24 mouse cellular contexts compared by ENCODE assay signal in genomic region chr7:4928323-4928722, GRCm38 (mm10). TPM values are rescaled to one million over a fixed set of nuclear protein-coding genes. Genes with fewer than 3 reads are reported as not detected.
DNase-seq lines count a peak whose midpoint lies in the region; ATAC-seq and TF ChIP-seq lines count a peak whose summit lies in the region.
"Had no signal": no experiment of that assay in that cellular context is flagged by ENCODE, and none has a peak within 500 bp of the region (broad histone marks: within the 10 kb centered on the region; RNA-seq: fewer than 3 reads in every experiment).

No protein-coding gene starts in this region.

- 76% methylated on average over 17 of the region's 17 CpGs for WGBS in hindbrain, embryonic 10.5 days
- 76% methylated on average over 17 of the region's 17 CpGs for WGBS in hindbrain, postnatal 0 days
- 40% methylated on average over 17 of the region's 17 CpGs for WGBS in lung, embryonic 14.5 days
- WGBS in embryonic facial prominence, embryonic 14.5 days: 81% methylated on average over 17 of the region's 17 CpGs
- 58% methylated on average over 17 of the region's 17 CpGs for WGBS in stomach, embryonic 16.5 days

- peaks cover 51% of the 10 kb centered on the region for H3K4me1 ChIP-seq in hindbrain, embryonic 10.5 days (replicated peaks)
- H3K4me1 ChIP-seq in hindbrain, postnatal 0 days (ENCODE audit: insufficient read depth, low read length): peaks cover 17% of the 10 kb centered on the region
- H3K4me1 ChIP-seq in lung, embryonic 14.5 days (ENCODE audit: insufficient read depth): peaks cover 26% of the 10 kb centered on the region
- H3K4me1 ChIP-seq in embryonic facial prominence, embryonic 14.5 days (ENCODE audit: control insufficient read depth, insufficient read depth, low read length): peaks cover 30% of the 10 kb centered on the region
- peaks cover 31% of the 10 kb centered on the region for H3K4me1 ChIP-seq in stomach, embryonic 16.5 days (ENCODE audit: control insufficient read depth, insufficient read depth, low read length)

- TF ChIP-seq CTCF in hindbrain, postnatal 0 days (IDR thresholded peaks at IDR 0.05; ENCODE audit: low read depth): no peak
- no peak for TF ChIP-seq CTCF in lung, embryonic 14.5 days (IDR thresholded peaks at IDR 0.05; ENCODE audit: low read depth)

- H3K36me3 ChIP-seq in hindbrain, embryonic 10.5 days: no peaks in the 10 kb centered on the region
- no peaks in the 10 kb centered on the region for H3K36me3 ChIP-seq in hindbrain, postnatal 0 days (ENCODE audit: insufficient read depth, low read length)
- H3K36me3 ChIP-seq in lung, embryonic 14.5 days (ENCODE audit: insufficient read depth): no peaks in the 10 kb centered on the region
- H3K36me3 ChIP-seq in embryonic facial prominence, embryonic 14.5 days (ENCODE audit: control insufficient read depth, insufficient read depth, low read length): no peaks in the 10 kb centered on the region
- H3K36me3 ChIP-seq in stomach, embryonic 16.5 days (ENCODE audit: control insufficient read depth, insufficient read depth, low read length): no peaks in the 10 kb centered on the region
- H3K36me3 ChIP-seq: forebrain, embryonic 12.5 days; heart, embryonic 15.5 days; limb, embryonic 12.5 days; liver, embryonic 13.5 days had no signal

- ATAC-seq in hindbrain, postnatal 0 days: no peak
- ATAC-seq in lung, embryonic 14.5 days (ENCODE audit: insufficient read depth): no peak
- ATAC-seq in embryonic facial prominence, embryonic 14.5 days (ENCODE audit: low read depth): no peak
- ATAC-seq in stomach, embryonic 16.5 days (ENCODE audit: insufficient read depth, low FRiP score): no peak
- ATAC-seq: midbrain, embryonic 16.5 days had no signal

- no peak overlapping the region for H3K9ac ChIP-seq in hindbrain, postnatal 0 days (replicated peaks; ENCODE audit: low read length)
- H3K9ac ChIP-seq in lung, embryonic 14.5 days: no peak overlapping the region
- 0 out of 2 replicates have a peak overlapping the region, but pooled peaks have one; percentile 3 for H3K9ac ChIP-seq in embryonic facial prominence, embryonic 14.5 days (ENCODE audit: low read depth, low read length)
- peak overlapping the region; percentile 41; the same call in 1 of the 2 replicates for H3K9ac ChIP-seq in stomach, embryonic 16.5 days (ENCODE audit: low read length)
- H3K9ac ChIP-seq: forebrain, embryonic 12.5 days; heart, embryonic 15.5 days; limb, embryonic 12.5 days; liver, embryonic 13.5 days had no signal

- H3K9me3 ChIP-seq in hindbrain, embryonic 10.5 days: no peaks in the 10 kb centered on the region; the same call in 1 of the 2 replicates
- H3K9me3 ChIP-seq in hindbrain, postnatal 0 days (ENCODE audit: low read length): no peaks in the 10 kb centered on the region
- no peaks in the 10 kb centered on the region for H3K9me3 ChIP-seq in lung, embryonic 14.5 days (ENCODE audit: low read depth, low read length)
- no peaks in the 10 kb centered on the region for H3K9me3 ChIP-seq in embryonic facial prominence, embryonic 14.5 days (ENCODE audit: control insufficient read depth, low read length)
- H3K9me3 ChIP-seq in stomach, embryonic 16.5 days (replicated peaks; ENCODE audit: control insufficient read depth, low read length): no peaks in the 10 kb centered on the region
- H3K9me3 ChIP-seq: forebrain, embryonic 12.5 days; heart, embryonic 15.5 days; limb, embryonic 12.5 days; liver, embryonic 13.5 days had no signal

- H3K27ac ChIP-seq in hindbrain, embryonic 10.5 days: peak overlapping the region; percentile 90; the same call in 1 of the 2 replicates
- H3K27ac ChIP-seq in hindbrain, postnatal 0 days: no peak overlapping the region
- H3K27ac ChIP-seq in lung, embryonic 14.5 days (ENCODE audit: low read depth): no peak overlapping the region
- no peak overlapping the region for H3K27ac ChIP-seq in embryonic facial prominence, embryonic 14.5 days (replicated peaks; ENCODE audit: low read depth, low read length)
- H3K27ac ChIP-seq in stomach, embryonic 16.5 days (ENCODE audit: low read length): no peak overlapping the region
- H3K27ac ChIP-seq: forebrain, embryonic 12.5 days; heart, embryonic 15.5 days; limb, embryonic 12.5 days; liver, embryonic 13.5 days had no signal

- H3K4me2 ChIP-seq in hindbrain, postnatal 0 days (ENCODE audit: low read depth, low read length): no peak overlapping the region
- peak overlapping the region; percentile 16 for H3K4me2 ChIP-seq in lung, embryonic 14.5 days
- no peak overlapping the region for H3K4me2 ChIP-seq in embryonic facial prominence, embryonic 14.5 days (ENCODE audit: low read depth, low read length)
- H3K4me2 ChIP-seq in stomach, embryonic 16.5 days (ENCODE audit: low read depth, low read length): no peak overlapping the region; the same call in 1 of the 2 replicates
- H3K4me2 ChIP-seq: forebrain, embryonic 12.5 days; heart, embryonic 15.5 days; liver, embryonic 13.5 days had no signal

- no peak for DNase-seq in hindbrain, embryonic 10.5 days (ENCODE audit: low spot score)
- DNase-seq in hindbrain, postnatal 0 days (ENCODE audit: low spot score): no peak
- DNase-seq in lung, embryonic 14.5 days: no peak
- DNase-seq in lung, postnatal 10 days: no peak
- DNase-seq in embryonic facial prominence, embryonic 14.5 days (ENCODE audit: low spot score): no peak
- no peak for DNase-seq in retina, postnatal 1 day
- DNase-seq: adrenal gland, postnatal 25 days; cerebellum, adult 18-20 months; cerebellum, postnatal 36 days; gastrocnemius, postnatal 14 days; kidney, adult 11 months; liver, embryonic 13.5 days; right cerebral cortex, adult 18-20 months; thymus, adult 18-20 months; thymus, postnatal 4 days had no signal

- H3K4me3 ChIP-seq in hindbrain, embryonic 10.5 days: no peak overlapping the region
- no peak overlapping the region for H3K4me3 ChIP-seq in hindbrain, postnatal 0 days (ENCODE audit: low read length)
- no peak overlapping the region for H3K4me3 ChIP-seq in lung, embryonic 14.5 days (ENCODE audit: low read depth, low read length)
- no peak overlapping the region for H3K4me3 ChIP-seq in embryonic facial prominence, embryonic 14.5 days (ENCODE audit: low read depth, low read length)
- H3K4me3 ChIP-seq in stomach, embryonic 16.5 days (replicated peaks; ENCODE audit: low read length): 0 out of 2 replicates have a peak overlapping the region, but pooled peaks have one; percentile 2
- H3K4me3 ChIP-seq: forebrain, embryonic 12.5 days; heart, embryonic 15.5 days; limb, embryonic 12.5 days; liver, embryonic 13.5 days had no signal

- no peaks in the 10 kb centered on the region for H3K27me3 ChIP-seq in hindbrain, embryonic 10.5 days (ENCODE audit: insufficient read depth, poor library complexity, severe bottlenecking)
- no peaks in the 10 kb centered on the region for H3K27me3 ChIP-seq in hindbrain, postnatal 0 days (ENCODE audit: insufficient read depth, low read length)
- H3K27me3 ChIP-seq in lung, embryonic 14.5 days (ENCODE audit: insufficient read depth, low read length): no peaks in the 10 kb centered on the region
- H3K27me3 ChIP-seq in embryonic facial prominence, embryonic 14.5 days (replicated peaks; ENCODE audit: control insufficient read depth, insufficient read depth, low read length): no peaks in the 10 kb centered on the region
- no peaks in the 10 kb centered on the region for H3K27me3 ChIP-seq in stomach, embryonic 16.5 days (ENCODE audit: control insufficient read depth, insufficient read depth, low read length)
- H3K27me3 ChIP-seq: CH12.LX; forebrain, embryonic 12.5 days; heart, embryonic 15.5 days; limb, embryonic 12.5 days had no signal

RNA-seq across cellular contexts. Expression of gene Ssc5d, which starts 2.7 kb away (rescaled TPM):
- 1.0 and 1.7 TPM in 2 replicates for polyA plus RNA-seq in hindbrain, embryonic 10.5 days (2016; fragmentation: Nextera tagmentation; extraction: Ambion mirVana)
- 2.5 and 2.8 TPM in 2 replicates for total RNA-seq in hindbrain, postnatal 0 days (2014; rRNA removed)
- 0.77 and 1.0 TPM in 2 replicates for polyA plus RNA-seq in hindbrain, postnatal 0 days (2015; fragmentation: Nextera tagmentation; extraction: Ambion mirVana)
- polyA plus RNA-seq in lung, embryonic 14.5 days (2014; fragmentation: Nextera tagmentation; extraction: Ambion mirVana): 2.1 and 2.2 TPM in 2 replicates
- 8.1 and 8.7 TPM in 2 replicates for polyA plus RNA-seq in embryonic facial prominence, embryonic 14.5 days (2014; fragmentation: Nextera tagmentation; extraction: Ambion mirVana)
- polyA plus RNA-seq in stomach, embryonic 16.5 days (2015; fragmentation: Nextera tagmentation; extraction: Ambion mirVana): 3.4 and 3.5 TPM in 2 replicates
- total RNA-seq: hematopoietic stem cell, adult 5-6 weeks had no signal

RNA-seq across cellular contexts. Expression of gene Nat14, which starts 6.5 kb away (rescaled TPM):
- polyA plus RNA-seq in hindbrain, embryonic 10.5 days (2016; fragmentation: Nextera tagmentation; extraction: Ambion mirVana): 5.2 and 9.6 TPM in 2 replicates
- 24.2 and 32.3 TPM in 2 replicates for total RNA-seq in hindbrain, postnatal 0 days (2014; rRNA removed)
- polyA plus RNA-seq in hindbrain, postnatal 0 days (2015; fragmentation: Nextera tagmentation; extraction: Ambion mirVana): 27.5 and 29.4 TPM in 2 replicates
- polyA plus RNA-seq in lung, embryonic 14.5 days (2014; fragmentation: Nextera tagmentation; extraction: Ambion mirVana): 1.4 and 2.3 TPM in 2 replicates
- polyA plus RNA-seq in embryonic facial prominence, embryonic 14.5 days (2014; fragmentation: Nextera tagmentation; extraction: Ambion mirVana): 1.9 and 2.6 TPM in 2 replicates
- 3.0 and 4.0 TPM in 2 replicates for polyA plus RNA-seq in stomach, embryonic 16.5 days (2015; fragmentation: Nextera tagmentation; extraction: Ambion mirVana)
- total RNA-seq: hematopoietic stem cell, adult 5-6 weeks had no signal

RNA-seq across cellular contexts. Expression of gene Zfp628, which starts 13.3 kb away (rescaled TPM):
- polyA plus RNA-seq in hindbrain, embryonic 10.5 days (2016; fragmentation: Nextera tagmentation; extraction: Ambion mirVana): 5.3 and 6.5 TPM in 2 replicates
- 12.5 and 12.7 TPM in 2 replicates for total RNA-seq in hindbrain, postnatal 0 days (2014; rRNA removed)
- polyA plus RNA-seq in hindbrain, postnatal 0 days (2015; fragmentation: Nextera tagmentation; extraction: Ambion mirVana): 5.2 and 5.7 TPM in 2 replicates
- polyA plus RNA-seq in lung, embryonic 14.5 days (2014; fragmentation: Nextera tagmentation; extraction: Ambion mirVana): 4.2 and 4.3 TPM in 2 replicates
- 3.7 and 4.0 TPM in 2 replicates for polyA plus RNA-seq in embryonic facial prominence, embryonic 14.5 days (2014; fragmentation: Nextera tagmentation; extraction: Ambion mirVana)
- 2.1 and 2.3 TPM in 2 replicates for polyA plus RNA-seq in stomach, embryonic 16.5 days (2015; fragmentation: Nextera tagmentation; extraction: Ambion mirVana)

RNA-seq across cellular contexts. Expression of gene Gm36210, which starts 22.0 kb away (rescaled TPM):
- not detected in 2 replicates for polyA plus RNA-seq in hindbrain, embryonic 10.5 days (2016; fragmentation: Nextera tagmentation; extraction: Ambion mirVana)
- total RNA-seq in hindbrain, postnatal 0 days (2014; rRNA removed): 0.31 and 3.3 TPM in 2 replicates
- 0.30 and 0.45 TPM in 2 replicates for polyA plus RNA-seq in hindbrain, postnatal 0 days (2015; fragmentation: Nextera tagmentation; extraction: Ambion mirVana)
- polyA plus RNA-seq in lung, embryonic 14.5 days (2014; fragmentation: Nextera tagmentation; extraction: Ambion mirVana): not detected in 2 replicates
- 0.35 TPM in 1 of 2 replicates, not detected in the other for polyA plus RNA-seq in embryonic facial prominence, embryonic 14.5 days (2014; fragmentation: Nextera tagmentation; extraction: Ambion mirVana)
- polyA plus RNA-seq in stomach, embryonic 16.5 days (2015; fragmentation: Nextera tagmentation; extraction: Ambion mirVana): 0.10 TPM in 1 of 2 replicates, not detected in the other
- total RNA-seq: adrenal gland, postnatal 25 days; CH12.LX; gastrocnemius, postnatal 14 days; hematopoietic stem cell, adult 5-6 weeks had no signal
- polyA plus RNA-seq: heart, embryonic 15.5 days; limb, embryonic 12.5 days had no signal

RNA-seq across cellular contexts. Expression of gene Sbk2, which starts 35.9 kb away (rescaled TPM):
- not detected in 2 replicates for polyA plus RNA-seq in hindbrain, embryonic 10.5 days (2016; fragmentation: Nextera tagmentation; extraction: Ambion mirVana)
- total RNA-seq in hindbrain, postnatal 0 days (2014; rRNA removed): 0.31 TPM in 1 of 2 replicates, not detected in the other
- polyA plus RNA-seq in hindbrain, postnatal 0 days (2015; fragmentation: Nextera tagmentation; extraction: Ambion mirVana): not detected in 2 replicates
- polyA plus RNA-seq in lung, embryonic 14.5 days (2014; fragmentation: Nextera tagmentation; extraction: Ambion mirVana): 0.13 and 0.46 TPM in 2 replicates
- 0.64 and 0.92 TPM in 2 replicates for polyA plus RNA-seq in embryonic facial prominence, embryonic 14.5 days (2014; fragmentation: Nextera tagmentation; extraction: Ambion mirVana)
- 0.26 and 0.47 TPM in 2 replicates for polyA plus RNA-seq in stomach, embryonic 16.5 days (2015; fragmentation: Nextera tagmentation; extraction: Ambion mirVana)
- total RNA-seq: hematopoietic stem cell, adult 5-6 weeks; layer of hippocampus, postnatal 10 days; MEL had no signal
- polyA plus RNA-seq: forebrain, embryonic 12.5 days; liver, embryonic 13.5 days had no signal

Comparison
In these comparisons a context has a peak if more than half of its experiments do, and no peak if none do; other contexts are left out.
1. H3K9ac ChIP-seq: peak in embryonic facial prominence, embryonic 14.5 days (single experiment) and stomach, embryonic 16.5 days (single experiment); none in hindbrain, postnatal 0 days (single experiment) and lung, embryonic 14.5 days (single experiment).